Mouse (Mus musculus) heart, postnatal 4 days (tissue): ENCODE data around the gene Fam118b. TPM values are rescaled to one million over a fixed set of nuclear protein-coding genes. Genes with fewer than 3 reads are reported as not detected.

Source experiments
- DNase-seq: peaks from one replicate; pipeline ENCODE4 v3.0.0; 2021
- total RNA-seq, 2 experiments: library from RNA; stranded (reverse); gene quantifications; 2 replicates each; pipeline ENCODE4 v1.2.3; 2021

Fam118b gene
- 10 to 100 TPM; 16.6 to 18.0 TPM for total RNA-seq

- peak; percentile 94 for DNase-seq
These were observed at the start of gene Fam118b, which contains the start of gene Rpusd4 for GRCm38 (mm10) chr9:35267146-35267975. Gene Fam118b (minus strand): TSS chr9:35267805. Gene Rpusd4 (plus strand): TSS chr9:35267865.

- DNase-seq: no peak
These were observed 49.2 kb upstream of the Fam118b start for GRCm38 (mm10) chr9:35316771-35317211.

GRCm38 (mm10) chr9:35314254-35314653 is 46.6 kb upstream of the Fam118b start:
- DNase-seq: no peak

- no peak for DNase-seq
These were observed 46.0 kb upstream of the Fam118b start for GRCm38 (mm10) chr9:35313601-35314000.

- peak; percentile 70 for DNase-seq
These were observed 44.9 kb upstream of the Fam118b start for GRCm38 (mm10) chr9:35312516-35312915.

GRCm38 (mm10) chr9:35310377-35310776 is 42.8 kb upstream of the Fam118b start:
- no peak for DNase-seq

GRCm38 (mm10) chr9:35307461-35307860 is 39.9 kb upstream of the Fam118b start:
- DNase-seq: no peak

GRCm38 (mm10) chr9:35302172-35302571 is 34.6 kb upstream of the Fam118b start:
- DNase-seq: no peak

GRCm38 (mm10) chr9:35297791-35298190 is 30.2 kb upstream of the Fam118b start:
- DNase-seq: no peak

GRCm38 (mm10) chr9:35293465-35293864 is 25.9 kb upstream of the Fam118b start:
- peak; percentile 26 for DNase-seq

GRCm38 (mm10) chr9:35290916-35291315 is 23.3 kb upstream of the Fam118b start:
- DNase-seq: peak; percentile 32

- no peak for DNase-seq
These were observed 22.8 kb upstream of the Fam118b start for GRCm38 (mm10) chr9:35290417-35290816.

- no peak for DNase-seq
These were observed 22.4 kb upstream of the Fam118b start for GRCm38 (mm10) chr9:35289992-35290391.

- no peak for DNase-seq
These were observed 18.7 kb upstream of the Fam118b start for GRCm38 (mm10) chr9:35286351-35286750.

GRCm38 (mm10) chr9:35284351-35284750 is 16.7 kb upstream of the Fam118b start:
- no peak for DNase-seq

GRCm38 (mm10) chr9:35283415-35284069 is 15.9 kb upstream of the Fam118b start:
- DNase-seq: no peak

- DNase-seq: no peak
These were observed 15.2 kb upstream of the Fam118b start for GRCm38 (mm10) chr9:35282851-35283200.

- DNase-seq: peak; percentile 70
These were observed 14.6 kb upstream of the Fam118b start for GRCm38 (mm10) chr9:35282006-35282850.

- DNase-seq: no peak
These were observed 10.8 kb upstream of the Fam118b start for GRCm38 (mm10) chr9:35278451-35278850.

GRCm38 (mm10) chr9:35277855-35278365 is 10.3 kb upstream of the Fam118b start:
- DNase-seq: no peak

GRCm38 (mm10) chr9:35267976-35268715 is 541 bp upstream of the Fam118b start:
- DNase-seq: peak; percentile 9

GRCm38 (mm10) chr9:35264509-35264908 is 3.1 kb downstream of the Fam118b start:
- no peak for DNase-seq
